Mouse (Mus musculus): ENCODE data around the gene Eps8l3. TPM values are rescaled to one million over a fixed set of nuclear protein-coding genes. Genes with fewer than 3 reads are reported as not detected.
"Not testable (repeated sequence)": the region's sequence is repeated elsewhere in the genome, so short reads cannot be mapped to it uniquely, and the experiment has no call there.

Gene Eps8l3
- polyA plus RNA-seq, 1 experiment from 2014 or later: 0.38 TPM

DNA sequence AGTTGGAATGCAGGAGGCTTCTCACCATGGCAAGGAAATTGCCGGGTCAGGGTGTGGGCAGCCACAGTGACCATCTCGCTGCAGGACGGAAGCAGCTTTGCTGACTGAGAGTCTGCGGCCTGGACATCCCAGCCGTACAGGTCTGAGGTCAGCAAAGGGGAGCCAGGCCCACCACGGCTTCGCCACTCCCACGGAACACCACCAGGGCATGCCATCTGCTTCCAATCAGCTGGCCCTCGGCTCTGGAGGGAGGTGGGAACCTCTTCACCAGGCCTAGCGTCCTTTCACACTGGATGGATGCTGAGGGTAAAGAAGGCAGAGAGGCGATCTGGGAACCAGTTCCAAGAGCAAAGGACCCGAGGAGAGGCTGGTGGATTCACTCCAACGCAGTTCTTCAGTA, 21.7 kb upstream of the Eps8l3 start:
- WGBS: 36% methylated on average over 13 of the region's 13 CpGs
- Histone ChIP-seq H3K9me3 (no peaks in the 10 kb centered on the region), H3K4me3 (no peak overlapping the region), H3K36me3 (no peaks in the 10 kb centered on the region), H3K4me1 (peaks cover 21% of the 10 kb centered on the region), H3K9ac (no peak overlapping the region), H3K27me3 (no peaks in the 10 kb centered on the region), H3K27ac (no peak overlapping the region), H3K4me2 (replicated peaks) (no peak overlapping the region)
- ATAC-seq (ENCODE audit: low FRiP score, low read depth): no peak

DNA sequence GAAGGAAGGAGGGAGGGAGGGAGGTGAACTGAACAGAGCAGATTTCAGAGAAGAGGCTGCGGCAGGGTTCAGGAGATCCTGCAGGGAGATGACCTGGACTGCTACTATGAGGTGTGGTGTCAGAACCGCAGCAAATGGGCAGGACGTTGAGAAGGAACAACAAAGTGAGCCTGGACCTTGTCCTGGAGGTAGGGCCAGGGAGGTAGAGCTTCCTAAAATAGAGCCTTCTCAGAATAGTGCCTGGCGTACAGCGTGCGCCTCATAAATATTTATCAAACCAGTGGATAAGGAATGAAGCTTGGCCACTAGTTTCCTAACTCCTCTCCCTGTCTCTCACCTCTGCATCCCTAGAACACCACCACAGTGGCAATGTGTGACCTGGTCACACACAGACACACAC, 19.4 kb upstream of the Eps8l3 start:
- no peak for ATAC-seq (ENCODE audit: low FRiP score, low read depth)
- 59% methylated on average over 6 of the region's 6 CpGs for WGBS
- Histone ChIP-seq H3K4me2 (replicated peaks) (no peak overlapping the region), H3K27me3 (no peaks in the 10 kb centered on the region), H3K4me3 (no peak overlapping the region), H3K36me3 (no peaks in the 10 kb centered on the region), H3K27ac (no peak overlapping the region), H3K9me3 (no peaks in the 10 kb centered on the region), H3K4me1 (peaks cover 9% of the 10 kb centered on the region), H3K9ac (no peak overlapping the region)

DNA sequence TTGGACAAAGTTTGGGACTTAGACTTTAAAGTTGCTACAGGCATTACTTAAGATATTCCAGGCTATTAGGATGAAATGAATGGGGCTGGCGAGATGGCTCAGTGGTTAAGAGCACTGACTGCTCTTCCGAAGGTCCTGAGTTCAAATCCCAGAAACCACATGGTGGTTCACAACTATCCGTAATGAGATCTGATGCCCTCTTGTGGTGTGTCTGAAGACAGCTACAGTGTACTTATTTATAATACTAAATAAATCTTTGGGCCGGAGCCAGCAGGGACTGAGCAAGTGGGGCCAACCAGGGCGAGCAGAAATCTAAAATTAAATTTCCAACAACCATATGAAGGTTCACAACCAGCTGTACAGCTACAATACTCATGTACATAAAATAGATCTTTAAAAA, 15.5 kb upstream of the Eps8l3 start:
- 78% methylated on average over 5 of the region's 5 CpGs for WGBS
- H3K9me3 ChIP-seq; H3K4me2 ChIP-seq (replicated peaks); H3K4me1 ChIP-seq; H3K27ac ChIP-seq; H3K4me3 ChIP-seq; H3K36me3 ChIP-seq; ATAC-seq (ENCODE audit: low FRiP score, low read depth); H3K27me3 ChIP-seq; H3K9ac ChIP-seq: not testable (repeated sequence)

GRCm38 (mm10) chr3:107862471-107862870, 14.6 kb upstream of the Eps8l3 start:
- 78% methylated on average over 2 of the region's 2 CpGs for WGBS
- no peaks in the 10 kb centered on the region for H3K36me3 ChIP-seq
- H3K27me3 ChIP-seq: no peaks in the 10 kb centered on the region
- H3K4me1 ChIP-seq: peaks cover 8% of the 10 kb centered on the region; the same call in 1 of the 2 replicates
- ATAC-seq (ENCODE audit: low FRiP score, low read depth): no peak
- H3K4me2 ChIP-seq (replicated peaks): no peak overlapping the region
- no peak overlapping the region for H3K27ac ChIP-seq
- H3K4me3 ChIP-seq: no peak overlapping the region
- no peak overlapping the region for H3K9ac ChIP-seq
- no peaks in the 10 kb centered on the region for H3K9me3 ChIP-seq

GRCm38 (mm10) chr3:107863471-107863870, 13.6 kb upstream of the Eps8l3 start:
- no peak overlapping the region for H3K4me2 ChIP-seq (replicated peaks)
- 72% methylated on average over 5 of the region's 5 CpGs for WGBS
- no peak for ATAC-seq (ENCODE audit: low FRiP score, low read depth)
- peaks cover 9% of the 10 kb centered on the region for H3K4me1 ChIP-seq
- H3K9me3 ChIP-seq: no peaks in the 10 kb centered on the region
- no peaks in the 10 kb centered on the region for H3K36me3 ChIP-seq
- H3K27ac ChIP-seq: no peak overlapping the region
- H3K9ac ChIP-seq: no peak overlapping the region
- no peaks in the 10 kb centered on the region for H3K27me3 ChIP-seq
- H3K4me3 ChIP-seq: no peak overlapping the region

- ATAC-seq (ENCODE audit: low FRiP score, low read depth): peak; percentile 75
- no peaks in the 10 kb centered on the region for H3K9me3 ChIP-seq
- no peak overlapping the region for H3K27ac ChIP-seq
- no peak overlapping the region for H3K9ac ChIP-seq
- peaks cover 15% of the 10 kb centered on the region for H3K4me1 ChIP-seq
- no peaks in the 10 kb centered on the region for H3K27me3 ChIP-seq
- no peak overlapping the region for H3K4me3 ChIP-seq
- no peaks in the 10 kb centered on the region for H3K36me3 ChIP-seq
- WGBS: 16% methylated on average over 2 of the region's 2 CpGs
- no peak overlapping the region for H3K4me2 ChIP-seq (replicated peaks)
Measured at GRCm38 (mm10) chr3:107863898-107864603, 13.0 kb upstream of the Eps8l3 start.

DNA sequence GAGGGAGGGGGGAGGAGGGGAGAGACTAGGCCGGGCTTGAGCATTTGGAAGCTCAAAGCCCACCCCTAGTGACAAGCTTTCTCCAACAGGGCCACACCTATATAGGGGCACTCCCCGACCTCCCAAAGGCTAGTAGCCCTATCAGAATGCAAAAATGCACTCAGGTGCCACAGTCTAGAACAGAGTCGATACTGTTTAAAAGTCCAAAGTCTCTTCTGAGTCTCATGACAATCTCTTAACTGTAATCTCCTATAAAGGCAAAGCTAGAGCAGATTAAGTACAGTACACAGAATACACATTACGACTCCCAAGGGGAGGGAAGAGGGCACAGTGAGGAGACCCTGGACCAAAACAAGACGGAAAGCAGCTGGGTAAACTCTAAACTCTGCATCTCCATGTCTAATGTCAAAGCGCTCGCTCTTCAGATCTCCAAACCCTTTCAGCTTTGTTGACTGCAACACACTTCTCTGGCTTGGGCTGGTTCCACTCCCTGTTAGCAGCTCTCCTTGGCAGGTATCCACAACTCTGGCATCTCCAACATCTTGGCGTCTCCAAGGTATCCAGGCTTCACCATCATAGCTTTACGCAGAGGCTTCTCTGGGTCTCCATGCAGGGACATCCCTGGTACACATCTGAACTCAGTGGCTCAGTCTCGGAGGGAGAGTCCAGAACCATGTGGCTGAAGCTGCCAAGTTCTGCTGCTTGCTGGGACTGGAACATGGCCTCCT, 11.5 kb upstream of the Eps8l3 start:
- H3K4me3 ChIP-seq: no peak overlapping the region
- H3K27me3 ChIP-seq: no peaks in the 10 kb centered on the region
- H3K36me3 ChIP-seq: no peaks in the 10 kb centered on the region
- H3K9me3 ChIP-seq: no peaks in the 10 kb centered on the region
- no peak overlapping the region for H3K9ac ChIP-seq
- 74% methylated on average over 10 of the region's 10 CpGs for WGBS
- no peak overlapping the region for H3K27ac ChIP-seq
- no peak for ATAC-seq (ENCODE audit: low FRiP score, low read depth)
- H3K4me1 ChIP-seq: peaks cover 21% of the 10 kb centered on the region
- H3K4me2 ChIP-seq (replicated peaks): no peak overlapping the region

DNA sequence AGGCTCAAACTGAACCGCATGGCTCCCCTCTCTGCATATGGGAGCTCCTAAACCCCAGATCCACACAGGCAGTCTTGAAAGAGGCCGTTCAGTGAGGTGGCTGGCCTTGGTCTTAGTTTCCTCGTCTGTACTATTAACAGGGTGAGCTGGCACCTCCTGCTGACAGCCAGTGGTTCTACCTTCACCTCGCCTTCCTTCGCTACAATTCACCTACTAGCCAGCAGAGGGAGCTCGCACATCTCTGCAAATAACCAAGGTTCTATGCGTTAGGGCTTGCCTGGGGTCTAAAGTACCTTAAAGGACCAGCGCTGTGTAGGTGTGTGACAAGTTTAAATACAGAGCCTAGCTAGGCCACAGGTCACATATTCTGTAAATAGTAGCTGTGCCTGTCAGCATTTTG, 9.9 kb upstream of the Eps8l3 start:
- no peak overlapping the region for H3K4me2 ChIP-seq (replicated peaks)
- H3K4me1 ChIP-seq: peaks cover 21% of the 10 kb centered on the region
- no peak overlapping the region for H3K9ac ChIP-seq
- H3K27me3 ChIP-seq: no peaks in the 10 kb centered on the region
- H3K36me3 ChIP-seq: no peaks in the 10 kb centered on the region
- H3K4me3 ChIP-seq: no peak overlapping the region
- 7% methylated on average over 8 of the region's 8 CpGs for WGBS
- no peaks in the 10 kb centered on the region for H3K9me3 ChIP-seq
- ATAC-seq (ENCODE audit: low FRiP score, low read depth): peak; percentile 60; the same call in 1 of the 2 replicates
- no peak overlapping the region for H3K27ac ChIP-seq

DNA sequence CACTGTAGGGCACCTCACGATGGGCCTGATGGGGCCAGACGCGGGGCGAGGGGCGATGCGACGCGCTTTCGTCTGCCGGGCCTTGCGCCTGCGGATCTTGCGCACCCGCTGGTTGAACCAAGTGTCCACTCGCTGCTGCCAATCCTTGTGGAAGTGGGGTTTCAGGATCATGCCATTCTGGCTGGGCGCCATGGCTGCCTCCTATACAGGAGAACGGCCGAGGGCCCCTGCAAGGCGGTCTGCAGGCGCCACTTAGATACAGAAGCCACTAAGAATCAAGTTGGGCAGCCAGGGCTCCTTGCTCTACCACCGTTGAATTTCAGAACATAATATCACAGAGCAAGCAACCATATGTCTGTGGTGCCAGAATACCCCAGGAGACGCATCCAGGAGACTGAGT, 8.6 kb upstream of the Eps8l3 start:
- H3K9me3 ChIP-seq: no peaks in the 10 kb centered on the region
- H3K9ac ChIP-seq: 0 out of 2 replicates have a peak overlapping the region, but pooled peaks have one; percentile 43
- no peak overlapping the region for H3K27ac ChIP-seq
- no peaks in the 10 kb centered on the region for H3K36me3 ChIP-seq
- peaks cover 25% of the 10 kb centered on the region for H3K4me1 ChIP-seq
- H3K4me3 ChIP-seq: no peak overlapping the region
- H3K27me3 ChIP-seq: no peaks in the 10 kb centered on the region
- 90% methylated on average over 22 of the region's 22 CpGs for WGBS
- H3K4me2 ChIP-seq (replicated peaks): no peak overlapping the region
- ATAC-seq (ENCODE audit: low FRiP score, low read depth): no peak

DNA sequence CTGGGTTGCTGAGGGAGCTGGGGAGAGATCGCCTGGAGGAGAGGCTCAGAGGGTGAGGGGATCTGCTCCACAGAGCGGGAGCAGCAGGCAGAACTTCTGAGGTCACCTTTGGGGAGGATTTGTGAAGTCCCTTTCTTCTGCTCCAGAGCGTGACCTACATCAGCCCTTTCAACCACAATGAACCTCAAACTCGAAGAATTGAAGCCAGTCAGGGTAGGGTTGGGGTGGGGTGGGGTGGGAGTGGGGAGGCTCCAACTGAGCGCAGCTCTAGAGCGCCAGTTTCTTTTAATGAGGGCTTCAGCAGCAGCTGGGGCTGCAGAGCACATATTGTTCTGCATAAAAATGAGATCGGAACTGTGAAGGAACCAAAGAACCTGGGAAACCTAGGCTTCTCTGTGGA, 7.9 kb upstream of the Eps8l3 start:
- H3K9me3 ChIP-seq: no peaks in the 10 kb centered on the region
- H3K36me3 ChIP-seq: no peaks in the 10 kb centered on the region
- ATAC-seq (ENCODE audit: low FRiP score, low read depth): no peak
- peak overlapping the region; percentile 43; the same call in 1 of the 2 replicates for H3K9ac ChIP-seq
- H3K4me3 ChIP-seq: no peak overlapping the region
- no peaks in the 10 kb centered on the region for H3K27me3 ChIP-seq
- H3K4me2 ChIP-seq (replicated peaks): 0 out of 2 replicates have a peak overlapping the region, but pooled peaks have one; percentile 28
- peaks cover 21% of the 10 kb centered on the region for H3K4me1 ChIP-seq
- WGBS: 27% methylated on average over 7 of the region's 7 CpGs
- H3K27ac ChIP-seq: no peak overlapping the region

GRCm38 (mm10) chr3:107869925-107870324, 7.1 kb upstream of the Eps8l3 start:
- 68% methylated on average over 4 of the region's 4 CpGs for WGBS

GRCm38 (mm10) chr3:107873335-107874251, 3.4 kb upstream of the Eps8l3 start:
- 0 out of 2 replicates have a peak, but pooled peaks have one; percentile 20 for ATAC-seq (ENCODE audit: low FRiP score, low read depth)
- Histone ChIP-seq H3K27ac (no peak overlapping the region), H3K4me2 (replicated peaks) (peak overlapping the region; percentile 11; the same call in 1 of the 2 replicates), H3K36me3 (no peaks in the 10 kb centered on the region), H3K4me1 (peaks cover 16% of the 10 kb centered on the region), H3K27me3 (no peaks in the 10 kb centered on the region), H3K4me3 (no peak overlapping the region), H3K9me3 (no peaks in the 10 kb centered on the region), H3K9ac (no peak overlapping the region)
- WGBS: 66% methylated on average over 24 of the region's 24 CpGs

More at GRCm38 (mm10) chr3:107869925-107870324, 7.1 kb upstream of the Eps8l3 start:
- Histone ChIP-seq H3K9me3 (no peaks in the 10 kb centered on the region), H3K4me1 (peaks cover 21% of the 10 kb centered on the region), H3K9ac (no peak overlapping the region), H3K4me2 (replicated peaks) (no peak overlapping the region), H3K4me3 (no peak overlapping the region), H3K27me3 (no peaks in the 10 kb centered on the region), H3K36me3 (no peaks in the 10 kb centered on the region), H3K27ac (no peak overlapping the region; the same call in 1 of the 2 replicates)
- no peak for ATAC-seq (ENCODE audit: low FRiP score, low read depth)
